Mouse (Mus musculus): ENCODE results near the gene D930048N14Rik. TPM values are rescaled to one million over a fixed set of nuclear protein-coding genes. Genes with fewer than 3 reads are reported as not detected.
A peak's percentile ranks its signal among the peaks of the same experiment; 100 is the strongest.
"Not testable (repeated sequence)": the region's sequence is repeated elsewhere in the genome, so short reads cannot be mapped to it uniquely, and the experiment has no call there.

Gene D930048N14Rik
- polyA plus RNA-seq, 1 experiment from 2014 or later: 2.0 TPM

- peak overlapping the region; percentile 61 for H3K4me2 ChIP-seq
- peak overlapping the region; percentile 45; the same call in 1 of the 2 replicates for H3K27ac ChIP-seq (replicated peaks)
- 0 out of 2 replicates have a peak overlapping the region, but pooled peaks have one; percentile 32 for H3K4me3 ChIP-seq (replicated peaks)
- peak overlapping the region; percentile 36; the same call in 1 of the 2 replicates for H3K9ac ChIP-seq (replicated peaks)
- over 99% methylated on average over 7 of the region's 7 CpGs for WGBS
- H3K27me3 ChIP-seq (replicated peaks); H3K36me3 ChIP-seq; H3K9me3 ChIP-seq (replicated peaks); ATAC-seq (ENCODE audit: low FRiP score): not testable (repeated sequence)
- H3K4me1 ChIP-seq: peaks cover 29% of the 10 kb centered on the region
Measured at GRCm38 (mm10) chr11:51616113-51616512, 34.6 kb upstream of the D930048N14Rik start.

- H3K27me3 ChIP-seq (replicated peaks): no peaks in the 10 kb centered on the region
- no peaks in the 10 kb centered on the region for H3K9me3 ChIP-seq (replicated peaks)
- peaks cover 35% of the 10 kb centered on the region for H3K4me1 ChIP-seq
- no peak overlapping the region for H3K9ac ChIP-seq (replicated peaks)
- no peak overlapping the region for H3K27ac ChIP-seq (replicated peaks)
- H3K4me2 ChIP-seq: no peak overlapping the region
- H3K4me3 ChIP-seq (replicated peaks): no peak overlapping the region
- peaks cover 14% of the 10 kb centered on the region for H3K36me3 ChIP-seq
- no peak for ATAC-seq (ENCODE audit: low FRiP score)
- WGBS: 6% methylated on average over 4 of the region's 4 CpGs
Measured at GRCm38 (mm10) chr11:51617693-51618092, 33.1 kb upstream of the D930048N14Rik start.

GRCm38 (mm10) chr11:51618894-51619408, 31.8 kb upstream of the D930048N14Rik start:
- Histone ChIP-seq H3K9me3 (replicated peaks) (no peaks in the 10 kb centered on the region), H3K4me1 (peaks cover 35% of the 10 kb centered on the region), H3K4me3 (replicated peaks) (peak overlapping the region; percentile 78), H3K9ac (replicated peaks) (no peak overlapping the region), H3K27ac (replicated peaks) (0 out of 2 replicates have a peak overlapping the region, but pooled peaks have one; percentile 1), H3K27me3 (replicated peaks) (no peaks in the 10 kb centered on the region), H3K36me3 (peaks cover 27% of the 10 kb centered on the region), H3K4me2 (peak overlapping the region; percentile 75)
- WGBS: 60% methylated on average over 8 of the region's 8 CpGs
- ATAC-seq (ENCODE audit: low FRiP score): peak; percentile 52

- Histone ChIP-seq H3K36me3 (peaks cover 33% of the 10 kb centered on the region), H3K4me3 (replicated peaks) (peak within 1 kb of the TSS; percentile 78), H3K4me1 (peaks cover 35% of the 10 kb centered on the region), H3K4me2 (peak within 1 kb of the TSS; percentile 75), H3K27ac (replicated peaks) (peak within 1 kb of the TSS; percentile 38), H3K27me3 (replicated peaks) (no peaks in the 10 kb centered on the region), H3K9me3 (replicated peaks) (no peaks in the 10 kb centered on the region), H3K9ac (replicated peaks) (peak within 1 kb of the TSS; percentile 60)
- ATAC-seq (ENCODE audit: low FRiP score): peak; percentile 94
- under 1% methylated on average over 51 of the region's 51 CpGs for WGBS
Measured at GRCm38 (mm10) chr11:51619409-51620060, 31.2 kb upstream of the D930048N14Rik start, which contains the start of gene Nhp2. Gene Nhp2 (plus strand): TSS chr11:51619735.

- Histone ChIP-seq H3K36me3 (peaks cover 38% of the 10 kb centered on the region), H3K9ac (replicated peaks) (peak overlapping the region; percentile 60), H3K4me1 (peaks cover 31% of the 10 kb centered on the region), H3K4me3 (replicated peaks) (peak overlapping the region; percentile 78), H3K27ac (replicated peaks) (peak overlapping the region; percentile 38; the same call in 1 of the 2 replicates), H3K27me3 (replicated peaks) (no peaks in the 10 kb centered on the region), H3K9me3 (replicated peaks) (no peaks in the 10 kb centered on the region), H3K4me2 (peak overlapping the region; percentile 75)
- ATAC-seq (ENCODE audit: low FRiP score): no peak
- WGBS: 1% methylated on average over 11 of the region's 11 CpGs
Measured at GRCm38 (mm10) chr11:51620084-51620483, 30.7 kb upstream of the D930048N14Rik start.

GRCm38 (mm10) chr11:51621776-51622175, 29.0 kb upstream of the D930048N14Rik start:
- no peak overlapping the region for H3K4me2 ChIP-seq
- 98% methylated on average over 2 of the region's 2 CpGs for WGBS
- no peak overlapping the region for H3K4me3 ChIP-seq (replicated peaks)
- ATAC-seq (ENCODE audit: low FRiP score): no peak
- no peaks in the 10 kb centered on the region for H3K9me3 ChIP-seq (replicated peaks)
- no peak overlapping the region for H3K27ac ChIP-seq (replicated peaks)
- H3K9ac ChIP-seq (replicated peaks): no peak overlapping the region
- H3K36me3 ChIP-seq: peaks cover 53% of the 10 kb centered on the region
- no peaks in the 10 kb centered on the region for H3K27me3 ChIP-seq (replicated peaks)
- peaks cover 22% of the 10 kb centered on the region for H3K4me1 ChIP-seq

GRCm38 (mm10) chr11:51622971-51623491, 27.7 kb upstream of the D930048N14Rik start:
- no peaks in the 10 kb centered on the region for H3K9me3 ChIP-seq (replicated peaks)
- no peak overlapping the region for H3K4me3 ChIP-seq (replicated peaks)
- no peaks in the 10 kb centered on the region for H3K27me3 ChIP-seq (replicated peaks)
- no peak overlapping the region for H3K27ac ChIP-seq (replicated peaks)
- no peak overlapping the region for H3K4me2 ChIP-seq
- H3K36me3 ChIP-seq: peaks cover 66% of the 10 kb centered on the region
- 91% methylated on average over 7 of the region's 7 CpGs for WGBS
- ATAC-seq (ENCODE audit: low FRiP score): no peak
- peaks cover 22% of the 10 kb centered on the region for H3K4me1 ChIP-seq
- no peak overlapping the region for H3K9ac ChIP-seq (replicated peaks)

GRCm38 (mm10) chr11:51625187-51625820, 25.4 kb upstream of the D930048N14Rik start:
- Histone ChIP-seq H3K4me3 (replicated peaks) (no peak overlapping the region), H3K9me3 (replicated peaks) (no peaks in the 10 kb centered on the region), H3K9ac (replicated peaks) (no peak overlapping the region), H3K27ac (replicated peaks) (no peak overlapping the region), H3K4me1 (peaks cover 15% of the 10 kb centered on the region), H3K36me3 (peaks cover 80% of the 10 kb centered on the region), H3K4me2 (no peak overlapping the region), H3K27me3 (replicated peaks) (no peaks in the 10 kb centered on the region)
- ATAC-seq (ENCODE audit: low FRiP score): no peak
- WGBS: 77% methylated on average over 5 of the region's 5 CpGs

GRCm38 (mm10) chr11:51627425-51627824, 23.3 kb upstream of the D930048N14Rik start:
- no peak for ATAC-seq (ENCODE audit: low FRiP score)
- H3K27ac ChIP-seq (replicated peaks): no peak overlapping the region
- peaks cover 68% of the 10 kb centered on the region for H3K36me3 ChIP-seq
- H3K4me1 ChIP-seq: peaks cover 5% of the 10 kb centered on the region
- H3K9me3 ChIP-seq (replicated peaks): no peaks in the 10 kb centered on the region
- no peak overlapping the region for H3K4me2 ChIP-seq
- 91% methylated on average over 9 of the region's 9 CpGs for WGBS
- H3K9ac ChIP-seq (replicated peaks): no peak overlapping the region
- H3K4me3 ChIP-seq (replicated peaks): no peak overlapping the region
- H3K27me3 ChIP-seq (replicated peaks): no peaks in the 10 kb centered on the region

GRCm38 (mm10) chr11:51627907-51628306, 22.8 kb upstream of the D930048N14Rik start:
- Histone ChIP-seq H3K4me1 (peaks cover 9% of the 10 kb centered on the region), H3K4me3 (replicated peaks) (no peak overlapping the region), H3K9ac (replicated peaks) (no peak overlapping the region), H3K27ac (replicated peaks) (no peak overlapping the region), H3K27me3 (replicated peaks) (no peaks in the 10 kb centered on the region), H3K9me3 (replicated peaks) (no peaks in the 10 kb centered on the region), H3K4me2 (no peak overlapping the region), H3K36me3 (peaks cover 63% of the 10 kb centered on the region)
- WGBS: 94% methylated on average over 8 of the region's 8 CpGs
- no peak for ATAC-seq (ENCODE audit: low FRiP score)

GRCm38 (mm10) chr11:51629651-51630314, 21.0 kb upstream of the D930048N14Rik start:
- no peak for ATAC-seq (ENCODE audit: low FRiP score)
- WGBS: 81% methylated on average over 15 of the region's 15 CpGs

More at GRCm38 (mm10) chr11:51629651-51630314, 21.0 kb upstream of the D930048N14Rik start:
- peaks cover 23% of the 10 kb centered on the region for H3K4me1 ChIP-seq
- no peak overlapping the region for H3K9ac ChIP-seq (replicated peaks)
- no peak overlapping the region for H3K4me3 ChIP-seq (replicated peaks)
- H3K9me3 ChIP-seq (replicated peaks): no peaks in the 10 kb centered on the region
- H3K4me2 ChIP-seq: no peak overlapping the region
- no peak overlapping the region for H3K27ac ChIP-seq (replicated peaks)
- H3K27me3 ChIP-seq (replicated peaks): no peaks in the 10 kb centered on the region
- H3K36me3 ChIP-seq: peaks cover 45% of the 10 kb centered on the region
